Comparison of ENCODE assay signal across 9 mouse cellular contexts in the genomic region with DNA sequence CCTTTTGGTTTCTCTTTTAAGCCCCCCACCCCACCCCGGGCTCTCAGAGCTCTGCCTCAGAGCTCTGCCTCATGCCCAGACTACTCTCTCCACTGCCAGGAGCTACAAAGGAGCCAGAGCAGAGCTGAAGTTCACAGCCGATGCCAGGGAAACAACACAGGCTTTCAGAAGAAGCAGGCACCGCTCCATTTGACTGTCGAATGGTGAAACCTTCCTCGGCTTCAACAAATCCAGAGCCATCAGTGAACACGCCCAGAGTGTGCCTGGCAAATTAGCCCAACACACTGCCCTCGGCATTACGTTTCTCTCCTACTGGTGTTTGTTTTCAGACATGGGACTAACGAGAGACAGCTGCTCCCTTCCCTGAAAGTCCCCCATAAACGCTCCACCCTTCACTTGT.
DNase-seq lines count a peak whose midpoint lies in the region; ATAC-seq and TF ChIP-seq lines count a peak whose summit lies in the region.
"Had no signal": no experiment of that assay in that cellular context is flagged by ENCODE, and none has a peak within 500 bp of the region (broad histone marks: within the 10 kb centered on the region; RNA-seq: fewer than 3 reads in every experiment).

No protein-coding gene starts in this region.

- intact Hi-C loops in left cerebral cortex, postnatal 4 days (cut with DNase I), result no loop called here

- TF ChIP-seq POLR2A in lung, adult 2 months (IDR thresholded peaks at IDR 0.05; ENCODE audit: borderline replicate concordance, extremely low read depth, low read depth, low read length), result no peak

- H3K27ac ChIP-seq in kidney, embryonic 15.5 days, result no peak overlapping the region
- H3K27ac ChIP-seq: embryonic facial prominence, embryonic 12.5 days; liver, embryonic 13.5 days had no signal

- no peak for TF ChIP-seq CTCF in lung, adult 2 months (IDR thresholded peaks at IDR 0.05; ENCODE audit: insufficient read depth, low read length)

- H3K4me2 ChIP-seq in kidney, embryonic 15.5 days, result 0 out of 2 replicates have a peak overlapping the region, but pooled peaks have one; percentile 12
- H3K4me2 ChIP-seq: embryonic facial prominence, embryonic 12.5 days; liver, embryonic 13.5 days had no signal

- H3K27me3 ChIP-seq in kidney, embryonic 15.5 days, result peaks cover 35% of the 10 kb centered on the region

- 35% methylated on average over 10 of the region's 10 CpGs for WGBS in kidney, embryonic 15.5 days
- WGBS in lung, adult 2 months, result 54% methylated on average over 10 of the region's 10 CpGs

- no peaks in the 10 kb centered on the region for H3K9me3 ChIP-seq in kidney, embryonic 15.5 days (replicated peaks)
- H3K9me3 ChIP-seq: embryonic facial prominence, embryonic 12.5 days; liver, embryonic 13.5 days had no signal

- ATAC-seq in kidney, embryonic 15.5 days (replicated peaks; ENCODE audit: low FRiP score), result no peak

- no peak overlapping the region for H3K9ac ChIP-seq in kidney, embryonic 15.5 days
- H3K9ac ChIP-seq: embryonic facial prominence, embryonic 12.5 days; liver, embryonic 13.5 days had no signal

- no peaks in the 10 kb centered on the region for H3K36me3 ChIP-seq in kidney, embryonic 15.5 days
- H3K36me3 ChIP-seq: embryonic facial prominence, embryonic 12.5 days; liver, embryonic 13.5 days had no signal

- DNase-seq in kidney, adult 18-20 months, result no peak
- peak; percentile 29 for DNase-seq in cerebellum, adult 9-10 months
- DNase-seq in cerebellum, postnatal 36 days, result peak; percentile 18 to 26
- peak; percentile 58 for DNase-seq in left cerebral cortex, postnatal 4 days
- no peak for DNase-seq in lung, adult 2 months
- no peak for DNase-seq in MN1 (ENCODE audit: low spot score)
- DNase-seq: liver, embryonic 13.5 days had no signal

- H3K4me3 ChIP-seq in kidney, embryonic 15.5 days (replicated peaks), result no peak overlapping the region
- no peak overlapping the region for H3K4me3 ChIP-seq in lung, adult 2 months (replicated peaks; ENCODE audit: extremely low read depth, low read depth, low read length)
- H3K4me3 ChIP-seq: embryonic facial prominence, embryonic 12.5 days; liver, embryonic 13.5 days had no signal

- H3K4me1 ChIP-seq in kidney, embryonic 15.5 days, result peaks cover 33% of the 10 kb centered on the region
- H3K4me1 ChIP-seq in lung, adult 2 months (ENCODE audit: control insufficient read depth, insufficient read depth, low read length), result peaks cover 2% of the 10 kb centered on the region; the same call in 1 of the 2 replicates

Comparison
In these comparisons a context has a peak if more than half of its experiments do, and no peak if none do; other contexts are left out.
1. DNase-seq: peak in cerebellum, adult 9-10 months (single experiment), cerebellum, postnatal 36 days (2 of 2) and left cerebral cortex, postnatal 4 days (single experiment); none in kidney, adult 18-20 months (single experiment), lung, adult 2 months (single experiment) and MN1 (single experiment).